In the genomic region with DNA sequence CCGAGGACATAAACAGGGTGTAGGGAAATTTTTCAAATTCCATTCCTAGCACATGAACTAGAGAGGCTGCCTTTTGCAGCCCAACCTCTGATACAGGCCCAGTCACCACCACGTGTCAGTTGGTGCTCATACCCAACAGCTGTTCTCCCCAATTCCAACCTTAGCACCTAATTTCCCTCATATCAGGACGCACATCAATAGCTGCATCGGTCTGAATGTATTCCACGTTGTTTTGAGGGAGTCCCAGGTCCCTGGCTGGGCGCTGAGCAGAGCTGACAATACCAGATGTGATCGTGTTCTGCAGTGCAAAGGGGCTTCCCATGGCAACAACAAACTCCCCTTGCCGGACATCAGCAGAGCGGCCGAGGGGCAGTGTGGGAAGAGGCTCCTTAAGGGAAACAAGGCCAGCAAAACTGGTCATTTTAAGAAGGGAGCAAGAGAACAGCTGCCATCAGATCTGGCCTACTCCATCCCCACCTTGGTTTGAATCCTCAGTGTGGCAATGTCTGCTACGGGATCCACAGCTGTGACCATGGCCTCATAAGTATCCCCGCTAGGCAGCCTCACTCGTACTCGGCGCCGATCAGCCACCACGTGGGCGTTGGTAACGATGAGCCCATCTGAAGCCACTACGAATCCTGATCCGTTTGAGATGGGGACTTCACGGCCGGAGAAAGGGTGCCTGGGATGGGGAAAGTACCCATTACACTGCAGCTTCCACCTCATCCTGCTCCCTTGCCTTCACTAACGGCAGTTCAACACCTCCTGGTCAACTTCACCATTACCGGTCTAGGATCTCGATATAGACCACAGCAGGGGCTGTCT, we compare ENCODE assay signal across 9 mouse cellular contexts. TPM values are rescaled to one million over a fixed set of nuclear protein-coding genes. Genes with fewer than 3 reads are reported as not detected.
DNase-seq lines count a peak whose midpoint lies in the region; ATAC-seq and TF ChIP-seq lines count a peak whose summit lies in the region.
"Had no signal": no experiment of that assay in that cellular context is flagged by ENCODE, and none has a peak within 500 bp of the region (broad histone marks: within the 10 kb centered on the region; RNA-seq: fewer than 3 reads in every experiment).

No protein-coding gene starts in this region.

- DNase-seq in lung, adult 2 months: peak; percentile 21
- no peak for DNase-seq in lung, postnatal 25 days (ENCODE audit: low spot score)
- peak; percentile 44 for DNase-seq in adrenal gland, postnatal 10 days
- DNase-seq in lung, postnatal 0 days (ENCODE audit: low spot score): peak; percentile 62
- DNase-seq in retina, embryonic 14.5 days (ENCODE audit: low spot score): peak; percentile 55
- no peak for DNase-seq in testis, postnatal 14 days (ENCODE audit: low spot score)

- H3K27me3 ChIP-seq in intestine, embryonic 16.5 days (replicated peaks; ENCODE audit: control insufficient read depth, insufficient read depth, low read length): no peaks in the 10 kb centered on the region
- H3K27me3 ChIP-seq in lung, postnatal 0 days (replicated peaks; ENCODE audit: insufficient read depth, low read length): no peaks in the 10 kb centered on the region

- no peak for TF ChIP-seq EP300 in lung, postnatal 0 days (IDR thresholded peaks at IDR 0.05)

- peaks cover 12% of the 10 kb centered on the region for H3K4me1 ChIP-seq in lung, adult 2 months (ENCODE audit: control insufficient read depth, insufficient read depth, low read length)
- peaks cover 30% of the 10 kb centered on the region for H3K4me1 ChIP-seq in intestine, embryonic 16.5 days (ENCODE audit: control insufficient read depth, insufficient read depth, low read length)
- peaks cover 19% of the 10 kb centered on the region for H3K4me1 ChIP-seq in lung, postnatal 0 days (ENCODE audit: insufficient read depth, low read depth, low read length)

- H3K9ac ChIP-seq in intestine, embryonic 16.5 days (ENCODE audit: low read depth, low read length): peak overlapping the region; percentile 94
- peak overlapping the region; percentile 65 for H3K9ac ChIP-seq in lung, postnatal 0 days (replicated peaks; ENCODE audit: low read depth)

- no peak for TF ChIP-seq CTCF in lung, adult 2 months (IDR thresholded peaks at IDR 0.05; ENCODE audit: insufficient read depth, low read length)
- 0 out of 2 replicates have a peak, but pooled peaks have one; percentile 1 for TF ChIP-seq CTCF in lung, postnatal 0 days (IDR thresholded peaks at IDR 0.05)

- H3K36me3 ChIP-seq in intestine, embryonic 16.5 days (ENCODE audit: control insufficient read depth, insufficient read depth, low read length): peaks cover 18% of the 10 kb centered on the region; the same call in 1 of the 2 replicates
- H3K36me3 ChIP-seq in lung, postnatal 0 days (ENCODE audit: insufficient read depth, low read length): 0 out of 2 replicates have a peak, but pooled peaks cover 8% of the 10 kb centered on the region

- no peaks in the 10 kb centered on the region for H3K9me3 ChIP-seq in intestine, embryonic 16.5 days (ENCODE audit: control insufficient read depth, low read length)
- no peaks in the 10 kb centered on the region for H3K9me3 ChIP-seq in lung, postnatal 0 days (ENCODE audit: low read length)

- peak; percentile 48 for ATAC-seq in erythroid progenitor cell, adult 5-6 weeks (replicated peaks; ENCODE audit: low FRiP score, poor library complexity, severe bottlenecking)
- ATAC-seq in intestine, embryonic 16.5 days: no peak
- no peak for ATAC-seq in lung, postnatal 0 days

- peak overlapping the region; percentile 69 for H3K27ac ChIP-seq in intestine, embryonic 16.5 days (ENCODE audit: low read length)
- H3K27ac ChIP-seq in lung, postnatal 0 days (ENCODE audit: low read length): peak overlapping the region; percentile 60

- TF ChIP-seq POLR2A in lung, adult 2 months (IDR thresholded peaks at IDR 0.05; ENCODE audit: borderline replicate concordance, extremely low read depth, low read depth, low read length): no peak

- H3K4me3 ChIP-seq in lung, adult 2 months (replicated peaks; ENCODE audit: extremely low read depth, low read depth, low read length): peak overlapping the region; percentile 73
- peak overlapping the region; percentile 99 for H3K4me3 ChIP-seq in intestine, embryonic 16.5 days (ENCODE audit: low read length)
- peak overlapping the region; percentile 74 for H3K4me3 ChIP-seq in lung, postnatal 0 days (ENCODE audit: low read depth, low read length)

- WGBS in lung, adult 2 months: 4% methylated on average over 26 of the region's 26 CpGs
- 2% methylated on average over 26 of the region's 26 CpGs for WGBS in intestine, embryonic 16.5 days
- 1% methylated on average over 26 of the region's 26 CpGs for WGBS in lung, postnatal 0 days

- peak overlapping the region; percentile 95 for H3K4me2 ChIP-seq in intestine, embryonic 16.5 days (ENCODE audit: low read depth, low read length)
- peak overlapping the region; percentile 99 for H3K4me2 ChIP-seq in lung, postnatal 0 days (replicated peaks; ENCODE audit: low read depth, low read length)

RNA-seq across cellular contexts. Expression of gene Aup1, which starts 1.0 kb away (rescaled TPM):
- 389 and 538 TPM in 2 replicates for polyA plus RNA-seq in lung, adult 2 months (2012; rRNA removed)
- total RNA-seq in adrenal gland, postnatal 10 days (2021): 100 to 1,000 TPM; 143 to 149 TPM
- total RNA-seq in erythroid progenitor cell, adult 5-6 weeks (2015; ENCODE audit: low replicate concordance): 275 and 371 TPM in 2 replicates
- total RNA-seq in erythroid progenitor cell, adult 5-6 weeks (2017; ENCODE audit: low replicate concordance): 190 and 242 TPM in 2 replicates
- polyA plus RNA-seq in intestine, embryonic 16.5 days (2015; fragmentation: Nextera tagmentation; extraction: Ambion mirVana): 258 and 265 TPM in 2 replicates
- 201 and 205 TPM in 2 replicates for polyA plus RNA-seq in lung, postnatal 0 days (2015; fragmentation: Nextera tagmentation; extraction: Ambion mirVana)

RNA-seq across cellular contexts. Expression of gene Htra2, which starts 1.7 kb away (rescaled TPM):
- polyA plus RNA-seq in lung, adult 2 months (2012; rRNA removed): 47.7 and 49.3 TPM in 2 replicates
- total RNA-seq in adrenal gland, postnatal 10 days (2021): 10 to 100 TPM; 53.4 to 60.5 TPM
- total RNA-seq in erythroid progenitor cell, adult 5-6 weeks (2015; ENCODE audit: low replicate concordance): 114 and 126 TPM in 2 replicates
- 65.7 and 87.8 TPM in 2 replicates for total RNA-seq in erythroid progenitor cell, adult 5-6 weeks (2017; ENCODE audit: low replicate concordance)
- polyA plus RNA-seq in intestine, embryonic 16.5 days (2015; fragmentation: Nextera tagmentation; extraction: Ambion mirVana): 66.0 and 68.5 TPM in 2 replicates
- polyA plus RNA-seq in lung, postnatal 0 days (2015; fragmentation: Nextera tagmentation; extraction: Ambion mirVana): 50.5 and 55.5 TPM in 2 replicates

RNA-seq across cellular contexts. Expression of gene Dqx1, which starts 4.3 kb away (rescaled TPM):
- 3.6 and 4.3 TPM in 2 replicates for polyA plus RNA-seq in lung, adult 2 months (2012; rRNA removed)
- total RNA-seq in adrenal gland, postnatal 10 days (2021): 1 to 10 TPM; 3.7 TPM
- total RNA-seq in erythroid progenitor cell, adult 5-6 weeks (2015; ENCODE audit: low replicate concordance): 2.5 and 6.8 TPM in 2 replicates
- total RNA-seq in erythroid progenitor cell, adult 5-6 weeks (2017; ENCODE audit: low replicate concordance): 3.7 and 3.9 TPM in 2 replicates
- polyA plus RNA-seq in intestine, embryonic 16.5 days (2015; fragmentation: Nextera tagmentation; extraction: Ambion mirVana): 24.0 and 28.7 TPM in 2 replicates
- polyA plus RNA-seq in lung, postnatal 0 days (2015; fragmentation: Nextera tagmentation; extraction: Ambion mirVana): 1.9 and 2.4 TPM in 2 replicates

RNA-seq across cellular contexts. Expression of gene Tlx2, which starts 16.7 kb away (rescaled TPM):
- 0.09 and 0.22 TPM in 2 replicates for polyA plus RNA-seq in lung, adult 2 months (2012; rRNA removed)
- 10 to 100 TPM; 11.9 to 14.3 TPM for total RNA-seq in adrenal gland, postnatal 10 days (2021)
- not detected in 2 replicates for total RNA-seq in erythroid progenitor cell, adult 5-6 weeks (2015; ENCODE audit: low replicate concordance)
- total RNA-seq in erythroid progenitor cell, adult 5-6 weeks (2017; ENCODE audit: low replicate concordance): not detected in 2 replicates
- 9.3 and 10.4 TPM in 2 replicates for polyA plus RNA-seq in intestine, embryonic 16.5 days (2015; fragmentation: Nextera tagmentation; extraction: Ambion mirVana)
- polyA plus RNA-seq in lung, postnatal 0 days (2015; fragmentation: Nextera tagmentation; extraction: Ambion mirVana): not detected in 2 replicates
- polyA plus RNA-seq: frontal cortex, adult 2 months had no signal

RNA-seq across cellular contexts. Expression of gene Loxl3, which starts 19.4 kb away (rescaled TPM):
- polyA plus RNA-seq in lung, adult 2 months (2012; rRNA removed): 6.7 and 8.5 TPM in 2 replicates
- 1 to 10 TPM; 4.8 to 6.0 TPM for total RNA-seq in adrenal gland, postnatal 10 days (2021)
- 0.84 and 3.6 TPM in 2 replicates for total RNA-seq in erythroid progenitor cell, adult 5-6 weeks (2015; ENCODE audit: low replicate concordance)
- 0.38 and 3.2 TPM in 2 replicates for total RNA-seq in erythroid progenitor cell, adult 5-6 weeks (2017; ENCODE audit: low replicate concordance)
- 11.3 and 11.9 TPM in 2 replicates for polyA plus RNA-seq in intestine, embryonic 16.5 days (2015; fragmentation: Nextera tagmentation; extraction: Ambion mirVana)
- polyA plus RNA-seq in lung, postnatal 0 days (2015; fragmentation: Nextera tagmentation; extraction: Ambion mirVana): 10.1 and 11.4 TPM in 2 replicates

Comparison
In these comparisons a context has a peak if more than half of its experiments do, and no peak if none do; other contexts are left out.
1. DNase-seq: peak in lung, adult 2 months (single experiment), adrenal gland, postnatal 10 days (single experiment), lung, postnatal 0 days (single experiment) and retina, embryonic 14.5 days (single experiment); none in lung, postnatal 25 days (single experiment) and testis, postnatal 14 days (single experiment).
2. Peak in every context shown above with its lines, with median percentiles within 50 percentile points of each other: H3K4me3 ChIP-seq.